Mouse (Mus musculus) E14TG2a.4 (cell line): ENCODE data around the gene Nr6a1.

Experiments used
- CTCF ChIP-seq: conservative IDR thresholded peaks from 2 replicates; pipeline ENCODE4 v1.5.1; 2014; ENCODE audit warnings: low read length
- POU5F1 ChIP-seq: IDR thresholded peaks from 2 replicates; pipeline ENCODE4 v1.6.1; 2014; ENCODE audit warnings: low read length, borderline replicate concordance

DNA sequence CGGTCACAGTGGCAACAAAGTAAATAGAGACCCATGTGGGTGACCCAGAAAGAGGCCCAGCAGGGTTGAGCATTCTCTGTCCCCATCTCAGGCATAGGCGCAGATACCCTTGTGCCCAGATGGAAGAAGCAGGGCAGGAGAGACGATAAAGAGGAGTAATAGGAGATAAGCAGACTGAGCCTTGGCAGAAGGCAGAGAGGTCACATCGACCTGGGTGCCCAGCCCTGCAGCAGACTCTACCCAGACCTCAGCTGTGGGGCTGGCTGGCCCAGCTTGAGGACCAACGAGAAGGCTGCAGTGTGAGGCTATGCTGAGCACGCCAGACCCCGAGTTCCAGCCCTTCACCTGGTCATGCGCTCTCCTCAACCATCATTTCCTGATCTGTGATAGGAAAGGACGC lies 223.2 kb downstream of the Nr6a1 start:
- TF ChIP-seq CTCF, result no peak
- TF ChIP-seq POU5F1, result no peak
